Mouse (Mus musculus) CH12.LX (cell line): ENCODE measurements around the gene Zfp748. TPM values are rescaled to one million over a fixed set of nuclear protein-coding genes. Genes with fewer than 3 reads are reported as not detected.

Experiments
- DNase-seq: peaks from one replicate; pipeline ENCODE4 v3.0.0-alpha.2; 2013; ENCODE audit errors: extremely low read depth
- H3K27ac ChIP-seq: 2 replicates; pipeline ENCODE4 v1.5.1; 2012; ENCODE audit warnings: low read depth, mild to moderate bottlenecking, control low read depth, moderate library complexity; ENCODE audit not compliant: insufficient read depth
- H3K27me3 ChIP-seq: replicated peaks from 2 replicates; pipeline ENCODE3; 2012; ENCODE audit warnings: inconsistent platforms
- H3K36me3 ChIP-seq, 2 experiments: replicated peaks in 1 of 2; 2 replicates each; pipeline versions ENCODE3 to v1.6.1; 2012; ENCODE audit warnings: inconsistent platforms in 1 of 2, low read length in 1 of 2, mild to moderate bottlenecking in 1 of 2, mixed read lengths in 1 of 2, moderate library complexity in 1 of 2; ENCODE audit not compliant: control insufficient read depth in 1 of 2, insufficient read depth in 1 of 2
- H3K4me1 ChIP-seq, 2 experiments: 2 replicates each; pipeline ENCODE4 v1.6.1; 2012; ENCODE audit warnings: inconsistent platforms in 1 of 2, moderate library complexity in 1 of 2; ENCODE audit not compliant: insufficient read depth in 2 of 2, control insufficient read depth in 1 of 2
- H3K4me2 ChIP-seq: 2 replicates; pipeline ENCODE4 v1.6.1; 2012; ENCODE audit warnings: low read depth, mild to moderate bottlenecking, control low read depth; ENCODE audit not compliant: poor library complexity, insufficient read depth, severe bottlenecking
- H3K4me3 ChIP-seq, 3 experiments: fragments of 150-350 bp in 1 of 3; sonication (generic) in 1 of 3; replicated peaks in 1 of 3; 2 replicates each; pipeline versions ENCODE3 to v1.5.1; 2011 to 2012; ENCODE audit warnings: low read depth in 2 of 3, low read length in 2 of 3, mild to moderate bottlenecking in 2 of 3, moderate library complexity in 2 of 3, control low read depth in 1 of 3, improper control_type of control experiment in 1 of 3, inconsistent platforms in 1 of 3, mixed read lengths in 1 of 3; ENCODE audit not compliant: poor library complexity in 1 of 3
- H3K79me2 ChIP-seq: replicated peaks from 2 replicates; pipeline ENCODE4 v1.6.1; 2012; ENCODE audit warnings: mild to moderate bottlenecking, moderate library complexity; ENCODE audit not compliant: control insufficient read depth, poor library complexity, insufficient read depth, severe bottlenecking; ENCODE audit errors: extremely low read depth
- H3K9ac ChIP-seq: 2 replicates; pipeline ENCODE4 v1.6.1; 2012; ENCODE audit warnings: low read depth, mild to moderate bottlenecking, control low read depth, moderate library complexity; ENCODE audit not compliant: insufficient read depth
- H3K9me3 ChIP-seq: replicated peaks from 2 replicates; pipeline ENCODE3; 2012; ENCODE audit warnings: low read length, inconsistent platforms, mixed read lengths
- CHD1 ChIP-seq: IDR thresholded peaks from 2 replicates; pipeline ENCODE4 v1.6.1; 2012; ENCODE audit warnings: low read depth, low read length, improper control_type of control experiment, inconsistent platforms
- CHD2 ChIP-seq: IDR thresholded peaks from 2 replicates; pipeline ENCODE4 v1.6.1; 2011; ENCODE audit warnings: low read length, improper control_type of control experiment
- ELF1 ChIP-seq: IDR thresholded peaks from 2 replicates; pipeline ENCODE4 v1.6.1; 2014; ENCODE audit warnings: low read depth, mild to moderate bottlenecking, inconsistent platforms, low read length, improper control_type of control experiment
- EP300 ChIP-seq: IDR thresholded peaks from 2 replicates; pipeline ENCODE4 v1.6.1; 2011; ENCODE audit warnings: low read length, improper control_type of control experiment
- PAX5 ChIP-seq: IDR thresholded peaks from 2 replicates; pipeline ENCODE4 v1.6.1; 2012; ENCODE audit warnings: low read length, inconsistent platforms, mixed read lengths
- POLR2A ChIP-seq: IDR thresholded peaks from 2 replicates; pipeline ENCODE4 v1.6.1; 2011; ENCODE audit warnings: low read depth, mild to moderate bottlenecking, improper control_type of control experiment, low read length
- SIN3A ChIP-seq: IDR thresholded peaks from 2 replicates; pipeline ENCODE4 v1.6.1; 2012; ENCODE audit warnings: low read length, improper control_type of control experiment, inconsistent platforms
- USF2 ChIP-seq: conservative IDR thresholded peaks from 2 replicates; pipeline ENCODE4 v1.6.1; 2011; ENCODE audit warnings: low read depth, low read length, improper control_type of control experiment
- ZC3H11A ChIP-seq: IDR thresholded peaks from 2 replicates; pipeline ENCODE4 v1.6.1; 2012; ENCODE audit warnings: low read depth, mild to moderate bottlenecking, inconsistent platforms, low read length, improper control_type of control experiment
- ZMIZ1 ChIP-seq: IDR thresholded peaks from 2 replicates; pipeline ENCODE4 v1.6.1; 2012; ENCODE audit warnings: low read depth, mild to moderate bottlenecking, inconsistent platforms, low read length, improper control_type of control experiment
- ZNF384 ChIP-seq: IDR thresholded peaks from 2 replicates; pipeline ENCODE4 v1.6.1; 2012; ENCODE audit warnings: low read depth, low read length, improper control_type of control experiment, inconsistent platforms
- dilution Hi-C: fragments of 300-500 bp; cut with MboI; formaldehyde crosslinking; loops from 2 replicates; pipeline ENCODE4 v1.14.3; 2020; ENCODE audit warnings: low sequenced_read_pairs; ENCODE audit not compliant: extremely low pct_unique_long_range_greater_than_20kb, extremely low pct_ligation_motif_present
- in situ Hi-C: fragments of 300-500 bp; cut with MboI; formaldehyde crosslinking; loops from 3 replicates; pipeline ENCODE4 v1.14.3; 2019; ENCODE audit warnings: low sequenced_read_pairs, low pct_ligation_motif_present, low pct_unique_long_range_greater_than_20kb, mixed read lengths
- polyA plus RNA-seq: library from polyadenylated mRNA; unstranded; fragments of >175 nt; gene quantifications from 2 replicates; pipeline ENCODE4 v1.2.1, GENCODE M21; 2012; ENCODE audit warnings: low read depth; ENCODE audit not compliant: insufficient read length
- total RNA-seq, 2 experiments: library from RNA; depleted of rRNA; stranded (reverse); fragments of 300-350 nt in 1 of 2; fragments of >200 nt in 1 of 2; gene quantifications; 2 replicates each; pipeline ENCODE4 v1.2.3; 2012 to 2014

Zfp748 gene
- total and polyA plus RNA-seq, 3 experiments, result 8.1 to 16.3 (median 9.1) TPM

GRCm38 (mm10) chr13:67495631-67496030 lies 58.0 kb downstream of the Zfp748 start:
- Histone ChIP-seq H3K4me2 (no peak overlapping the region), H3K27me3 (no peaks in the 10 kb centered on the region), H3K4me3 (no peak overlapping the region), H3K79me2 (peaks cover 7% of the 10 kb centered on the region; the same call in 1 of the 2 replicates), H3K9me3 (peaks cover 12% of the 10 kb centered on the region), H3K27ac (no peak overlapping the region), H3K36me3 (peaks cover 29 to 34% of the 10 kb centered on the region in 2 experiments), H3K9ac (no peak overlapping the region), H3K4me1 (peaks cover 3 to 13% of the 10 kb centered on the region in 2 experiments; a peak in 2 of 4 replicates)
- dilution Hi-C loops, result no loop called here
- no peak for DNase-seq
- TF ChIP-seq CHD2 (no peak), EP300 (no peak), PAX5 (no peak), ZNF384 (no peak), ZMIZ1 (no peak), CHD1 (no peak), USF2 (no peak), ZC3H11A (no peak), SIN3A (no peak), ELF1 (no peak), POLR2A (no peak)
- in situ Hi-C loops, result no loop called here

Other genes with a start within 250 kb of the Zfp748 start
- 0.97 and 0.98 TPM in 2 replicates for gene Zfp457, start 247.3 kb downstream of the Zfp748 start, total RNA-seq (2012; rRNA removed)
- gene Zfp457, start 247.3 kb downstream of the Zfp748 start, total RNA-seq (2014; rRNA removed), result 0.66 TPM in 1 of 2 replicates, not detected in the other
- gene Zfp457, start 247.3 kb downstream of the Zfp748 start, polyA plus RNA-seq, result 0.40 and 0.57 TPM in 2 replicates
- gene Zfp595, start 221.3 kb downstream of the Zfp748 start, total RNA-seq (2012; rRNA removed), result 4.6 and 5.4 TPM in 2 replicates
- gene Zfp595, start 221.3 kb downstream of the Zfp748 start, total RNA-seq (2014; rRNA removed), result 10.1 and 13.7 TPM in 2 replicates
- 5.4 and 6.4 TPM in 2 replicates for gene Zfp595, start 221.3 kb downstream of the Zfp748 start, polyA plus RNA-seq
- gene Gm28044, start 193.3 kb downstream of the Zfp748 start, total RNA-seq (2012; rRNA removed), result 1.0 and 1.1 TPM in 2 replicates
- gene Gm28044, start 193.3 kb downstream of the Zfp748 start, total RNA-seq (2014; rRNA removed), result not detected in 2 replicates
- gene Gm28044, start 193.3 kb downstream of the Zfp748 start, polyA plus RNA-seq, result 0.89 and 1.0 TPM in 2 replicates
- 1.8 and 2.3 TPM in 2 replicates for gene Zfp953, start 193.2 kb downstream of the Zfp748 start, total RNA-seq (2012; rRNA removed)
- 4.6 and 5.6 TPM in 2 replicates for gene Zfp953, start 193.2 kb downstream of the Zfp748 start, total RNA-seq (2014; rRNA removed)
- 3.6 and 4.2 TPM in 2 replicates for gene Zfp953, start 193.2 kb downstream of the Zfp748 start, polyA plus RNA-seq
- gene Gm28041, start 178.1 kb downstream of the Zfp748 start, total RNA-seq (2012; rRNA removed), result 1.7 and 2.3 TPM in 2 replicates
- 0.61 and 1.1 TPM in 2 replicates for gene Gm28041, start 178.1 kb downstream of the Zfp748 start, total RNA-seq (2014; rRNA removed)
- 1.8 TPM in 1 of 2 replicates, not detected in the other for gene Gm28041, start 178.1 kb downstream of the Zfp748 start, polyA plus RNA-seq
- 4.7 and 5.1 TPM in 2 replicates for gene Zfp456, start 178.0 kb downstream of the Zfp748 start, total RNA-seq (2012; rRNA removed)
- gene Zfp456, start 178.0 kb downstream of the Zfp748 start, total RNA-seq (2014; rRNA removed), result 7.4 and 8.0 TPM in 2 replicates
- 2.4 and 3.6 TPM in 2 replicates for gene Zfp456, start 178.0 kb downstream of the Zfp748 start, polyA plus RNA-seq
- gene Zfp429, start 154.0 kb downstream of the Zfp748 start, total RNA-seq (2012; rRNA removed), result 8.3 and 9.0 TPM in 2 replicates
- 17.4 and 18.2 TPM in 2 replicates for gene Zfp429, start 154.0 kb downstream of the Zfp748 start, total RNA-seq (2014; rRNA removed)
- 8.0 and 10.5 TPM in 2 replicates for gene Zfp429, start 154.0 kb downstream of the Zfp748 start, polyA plus RNA-seq
- 0.47 and 0.63 TPM in 2 replicates for gene Zfp459, start 132.4 kb downstream of the Zfp748 start, total RNA-seq (2012; rRNA removed)
- 0.12 TPM in 1 of 2 replicates, not detected in the other for gene Zfp459, start 132.4 kb downstream of the Zfp748 start, total RNA-seq (2014; rRNA removed)
- not detected in 2 replicates for gene Zfp459, start 132.4 kb downstream of the Zfp748 start, polyA plus RNA-seq
- gene Zfp874a, start 102.2 kb downstream of the Zfp748 start, total RNA-seq (2012; rRNA removed), result 7.1 and 7.6 TPM in 2 replicates
- 16.8 and 23.6 TPM in 2 replicates for gene Zfp874a, start 102.2 kb downstream of the Zfp748 start, total RNA-seq (2014; rRNA removed)
- 6.1 and 6.5 TPM in 2 replicates for gene Zfp874a, start 102.2 kb downstream of the Zfp748 start, polyA plus RNA-seq
- gene Zfp874b, start 69.6 kb downstream of the Zfp748 start, total RNA-seq (2012; rRNA removed), result 4.7 and 4.8 TPM in 2 replicates
- 8.0 and 8.7 TPM in 2 replicates for gene Zfp874b, start 69.6 kb downstream of the Zfp748 start, total RNA-seq (2014; rRNA removed)
- 1.8 and 2.1 TPM in 2 replicates for gene Zfp874b, start 69.6 kb downstream of the Zfp748 start, polyA plus RNA-seq
- gene Zfp58, start 53.3 kb downstream of the Zfp748 start, total RNA-seq (2012; rRNA removed), result 4.3 and 5.2 TPM in 2 replicates
- 5.9 and 6.4 TPM in 2 replicates for gene Zfp58, start 53.3 kb downstream of the Zfp748 start, total RNA-seq (2014; rRNA removed)
- 2.7 and 2.9 TPM in 2 replicates for gene Zfp58, start 53.3 kb downstream of the Zfp748 start, polyA plus RNA-seq
- 0.08 TPM in 1 of 2 replicates, not detected in the other for gene Gm26965, start 27.7 kb downstream of the Zfp748 start, total RNA-seq (2012; rRNA removed)
- gene Gm26965, start 27.7 kb downstream of the Zfp748 start, total RNA-seq (2014; rRNA removed), result not detected in 2 replicates
- gene Gm26965, start 27.7 kb downstream of the Zfp748 start, polyA plus RNA-seq, result not detected in 2 replicates
- 11.4 and 12.2 TPM in 2 replicates for gene Zfp87, start 27.7 kb downstream of the Zfp748 start, total RNA-seq (2012; rRNA removed)
- gene Zfp87, start 27.7 kb downstream of the Zfp748 start, total RNA-seq (2014; rRNA removed), result 20.7 and 25.0 TPM in 2 replicates
- gene Zfp87, start 27.7 kb downstream of the Zfp748 start, polyA plus RNA-seq, result 10.3 and 13.8 TPM in 2 replicates
- gene Zfp729b, start 55.9 kb upstream of the Zfp748 start, total RNA-seq (2012; rRNA removed), result 4.8 and 6.4 TPM in 2 replicates
- gene Zfp729b, start 55.9 kb upstream of the Zfp748 start, total RNA-seq (2014; rRNA removed), result 13.4 and 17.9 TPM in 2 replicates
- 6.5 and 6.6 TPM in 2 replicates for gene Zfp729b, start 55.9 kb upstream of the Zfp748 start, polyA plus RNA-seq
- not detected in 2 replicates for gene Gm49345, start 83.9 kb upstream of the Zfp748 start, total RNA-seq (2012; rRNA removed)
- not detected in 2 replicates for gene Gm49345, start 83.9 kb upstream of the Zfp748 start, total RNA-seq (2014; rRNA removed)
- gene Gm49345, start 83.9 kb upstream of the Zfp748 start, polyA plus RNA-seq, result 1.2 and 1.5 TPM in 2 replicates
- gene Zfp729a, start 84.0 kb upstream of the Zfp748 start, total RNA-seq (2012; rRNA removed), result 3.6 and 3.7 TPM in 2 replicates
- gene Zfp729a, start 84.0 kb upstream of the Zfp748 start, total RNA-seq (2014; rRNA removed), result 11.2 and 12.6 TPM in 2 replicates
- 4.6 and 4.8 TPM in 2 replicates for gene Zfp729a, start 84.0 kb upstream of the Zfp748 start, polyA plus RNA-seq
- gene Zfp738, start 133.2 kb upstream of the Zfp748 start, total RNA-seq (2012; rRNA removed), result 7.3 TPM in 2 replicates
- 9.4 and 10.3 TPM in 2 replicates for gene Zfp738, start 133.2 kb upstream of the Zfp748 start, total RNA-seq (2014; rRNA removed)
- 4.7 and 4.9 TPM in 2 replicates for gene Zfp738, start 133.2 kb upstream of the Zfp748 start, polyA plus RNA-seq
- 6.5 and 8.1 TPM in 2 replicates for gene Zfp65, start 175.3 kb upstream of the Zfp748 start, total RNA-seq (2012; rRNA removed)
- 13.0 and 16.3 TPM in 2 replicates for gene Zfp65, start 175.3 kb upstream of the Zfp748 start, total RNA-seq (2014; rRNA removed)
- 4.7 and 6.1 TPM in 2 replicates for gene Zfp65, start 175.3 kb upstream of the Zfp748 start, polyA plus RNA-seq
- 3.0 and 3.3 TPM in 2 replicates for gene Zfp85, start 201.4 kb upstream of the Zfp748 start, total RNA-seq (2012; rRNA removed)
- gene Zfp85, start 201.4 kb upstream of the Zfp748 start, total RNA-seq (2014; rRNA removed), result 6.4 and 7.0 TPM in 2 replicates
- 2.7 and 3.1 TPM in 2 replicates for gene Zfp85, start 201.4 kb upstream of the Zfp748 start, polyA plus RNA-seq
- not detected in 2 replicates for gene Zfp493, start 225.9 kb upstream of the Zfp748 start, total RNA-seq (2012; rRNA removed)
- not detected in 2 replicates for gene Zfp493, start 225.9 kb upstream of the Zfp748 start, total RNA-seq (2014; rRNA removed)
- not detected in 2 replicates for gene Zfp493, start 225.9 kb upstream of the Zfp748 start, polyA plus RNA-seq